Mouse (Mus musculus): ENCODE results near the gene Tubgcp6. TPM values are rescaled to one million over a fixed set of nuclear protein-coding genes. Genes with fewer than 3 reads are reported as not detected.
A peak's percentile ranks its signal among the peaks of the same experiment; 100 is the strongest.

The Tubgcp6 gene
- polyA plus RNA-seq, 1 experiment: 3.9 TPM

DNA sequence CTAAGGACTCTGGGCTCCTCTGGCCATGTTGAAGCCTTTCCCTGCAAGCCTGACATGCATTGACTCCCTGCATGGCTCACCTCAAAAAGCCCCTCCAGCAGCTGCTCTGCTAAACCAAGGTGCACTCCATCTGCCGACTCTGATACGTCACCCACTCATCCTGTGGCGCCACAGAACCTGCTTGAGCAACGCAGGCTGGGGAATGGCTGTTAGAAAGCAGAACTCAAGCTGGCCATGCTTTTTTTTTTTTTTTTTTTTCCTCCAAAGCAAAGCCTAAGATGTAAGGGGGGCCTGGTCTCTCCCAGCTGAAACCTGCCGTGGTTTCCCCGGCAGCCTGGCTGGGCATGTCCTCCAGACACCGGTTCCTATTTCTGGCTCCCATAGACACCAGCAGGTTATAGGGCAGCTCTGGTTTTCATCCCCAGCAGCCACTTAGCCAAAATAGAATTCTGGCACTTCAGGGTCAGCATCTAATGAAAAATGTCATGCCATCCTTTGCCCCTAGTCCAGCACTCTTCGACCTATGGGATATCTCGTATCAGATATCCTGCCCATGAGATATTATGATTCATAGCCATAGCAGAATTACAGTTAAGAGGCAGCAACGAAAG lies 48.8 kb downstream of the Tubgcp6 start:
- Histone ChIP-seq H3K4me3 (ENCODE audit: insufficient read depth, low read depth, low read length) (0 out of 2 replicates have a peak overlapping the region, but pooled peaks have one; percentile 90), H3K27ac (replicated peaks; ENCODE audit: low read depth, low read length) (no peak overlapping the region), H3K4me1 (ENCODE audit: control insufficient read depth, insufficient read depth, insufficient read length, low read length) (peaks cover 19% of the 10 kb centered on the region)

DNA sequence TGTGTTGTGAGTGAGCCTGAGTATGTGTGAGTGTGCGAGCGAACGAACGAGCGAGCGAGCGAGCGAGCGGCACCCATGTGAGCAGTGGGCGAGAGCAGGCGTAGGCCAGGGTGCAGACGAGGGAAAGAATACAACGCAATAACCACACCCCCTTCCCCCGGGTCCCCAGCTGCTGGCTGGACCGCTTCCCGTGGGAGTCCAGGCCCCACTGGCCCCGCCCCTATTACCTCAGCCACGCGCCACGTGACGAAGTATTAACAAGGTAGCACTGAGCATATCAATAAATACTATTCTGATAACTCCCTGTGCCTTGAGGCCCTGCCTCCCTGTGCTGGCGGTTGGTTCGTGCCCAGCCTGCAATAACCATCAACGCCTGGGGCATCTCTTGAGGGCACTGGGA lies 52.3 kb downstream of the Tubgcp6 start:
- Histone ChIP-seq H3K4me1 (ENCODE audit: control insufficient read depth, insufficient read depth, insufficient read length, low read length) (peaks cover 3% of the 10 kb centered on the region; the same call in 1 of the 2 replicates), H3K4me3 (ENCODE audit: insufficient read depth, low read depth, low read length) (no peak overlapping the region), H3K27ac (replicated peaks; ENCODE audit: low read depth, low read length) (no peak overlapping the region)

DNA sequence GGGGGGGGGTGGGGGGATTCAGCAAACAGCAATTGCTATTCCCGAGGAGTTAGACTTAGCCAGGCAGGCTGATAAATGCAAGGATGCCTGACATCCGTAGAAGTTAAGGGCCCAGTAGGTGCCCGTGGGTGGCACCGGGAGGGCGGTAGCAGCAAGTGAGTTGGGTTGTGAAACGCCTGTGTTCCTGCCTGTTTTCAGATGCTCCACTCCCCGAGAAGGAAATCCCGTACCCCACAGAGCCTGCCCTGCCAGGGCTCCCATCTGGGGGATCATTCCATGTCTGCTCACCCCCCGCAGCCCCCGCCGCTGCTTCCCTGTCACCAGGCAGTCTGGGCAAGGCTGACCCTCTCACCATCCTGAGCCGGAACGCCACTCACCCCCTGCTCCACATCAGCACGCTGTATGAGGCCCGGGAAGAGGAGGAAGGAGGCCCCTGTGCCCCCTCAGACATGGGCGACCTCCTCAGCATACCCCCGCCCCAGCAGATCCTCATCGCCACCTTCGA lies 53.5 kb downstream of the Tubgcp6 start:
- Histone ChIP-seq H3K4me1 (ENCODE audit: control insufficient read depth, insufficient read depth, insufficient read length, low read length) (no peaks in the 10 kb centered on the region), H3K27ac (replicated peaks; ENCODE audit: low read depth, low read length) (no peak overlapping the region), H3K4me3 (ENCODE audit: insufficient read depth, low read depth, low read length) (no peak overlapping the region)

DNA sequence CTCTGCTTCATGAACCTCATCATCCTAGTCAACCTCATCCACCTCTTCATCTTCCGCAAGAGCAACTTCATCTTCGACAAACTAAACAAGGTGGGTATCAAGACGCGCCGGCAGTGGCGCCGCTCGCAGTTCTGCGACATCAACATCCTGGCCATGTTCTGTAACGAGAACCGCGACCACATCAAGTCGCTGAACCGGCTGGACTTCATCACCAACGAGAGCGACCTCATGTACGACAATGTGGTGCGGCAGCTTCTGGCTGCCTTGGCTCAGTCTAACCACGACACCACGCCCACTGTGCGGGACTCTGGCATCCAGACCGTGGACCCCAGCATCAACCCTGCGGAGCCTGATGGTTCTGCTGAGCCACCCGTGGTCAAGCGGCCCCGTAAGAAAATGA lies 54.7 kb downstream of the Tubgcp6 start:
- Histone ChIP-seq H3K27ac (replicated peaks; ENCODE audit: low read depth, low read length) (no peak overlapping the region), H3K4me3 (ENCODE audit: insufficient read depth, low read depth, low read length) (no peak overlapping the region), H3K4me1 (ENCODE audit: control insufficient read depth, insufficient read depth, insufficient read length, low read length) (no peaks in the 10 kb centered on the region)

DNA sequence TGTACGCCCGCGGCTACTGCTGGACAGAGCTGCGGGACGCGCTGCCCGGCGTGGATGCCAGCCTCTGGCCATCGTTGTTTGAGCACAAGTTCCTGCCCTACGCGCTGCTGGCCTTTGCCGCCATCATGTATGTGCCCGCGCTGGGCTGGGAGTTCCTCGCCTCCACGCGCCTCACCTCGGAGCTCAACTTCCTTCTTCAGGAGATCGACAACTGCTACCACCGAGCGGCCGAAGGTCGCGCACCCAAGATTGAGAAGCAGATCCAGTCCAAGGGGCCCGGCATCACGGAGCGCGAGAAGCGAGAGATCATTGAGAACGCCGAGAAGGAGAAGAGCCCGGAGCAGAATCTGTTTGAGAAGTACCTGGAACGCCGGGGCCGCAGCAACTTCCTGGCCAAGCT lies 55.3 kb downstream of the Tubgcp6 start:
- Histone ChIP-seq H3K4me3 (ENCODE audit: insufficient read depth, low read depth, low read length) (no peak overlapping the region), H3K4me1 (ENCODE audit: control insufficient read depth, insufficient read depth, insufficient read length, low read length) (no peaks in the 10 kb centered on the region), H3K27ac (replicated peaks; ENCODE audit: low read depth, low read length) (no peak overlapping the region)

DNA sequence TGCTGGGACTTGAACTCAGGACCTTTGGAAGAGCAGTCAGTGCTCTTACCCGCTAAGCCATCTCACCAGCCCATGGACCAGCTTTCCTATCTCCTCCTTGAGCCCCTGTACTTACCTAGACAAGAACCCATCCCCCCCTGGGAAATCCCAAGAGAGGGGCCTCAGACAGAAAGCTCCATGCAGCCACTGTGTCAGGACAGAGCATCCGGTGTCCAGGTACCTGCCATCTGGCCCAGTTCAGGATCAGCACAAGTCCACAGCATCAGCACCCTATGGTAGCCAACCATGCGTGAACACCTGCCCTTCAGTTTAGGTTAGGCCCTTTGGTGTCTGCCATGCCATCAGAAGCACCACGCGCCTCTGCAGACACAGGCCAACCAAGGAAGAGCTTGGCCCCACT lies 58.0 kb downstream of the Tubgcp6 start:
- H3K27ac ChIP-seq (replicated peaks; ENCODE audit: low read depth, low read length): no peak overlapping the region
- no peak overlapping the region for H3K4me3 ChIP-seq (ENCODE audit: insufficient read depth, low read depth, low read length)
- H3K4me1 ChIP-seq (ENCODE audit: control insufficient read depth, insufficient read depth, insufficient read length, low read length): no peaks in the 10 kb centered on the region

DNA sequence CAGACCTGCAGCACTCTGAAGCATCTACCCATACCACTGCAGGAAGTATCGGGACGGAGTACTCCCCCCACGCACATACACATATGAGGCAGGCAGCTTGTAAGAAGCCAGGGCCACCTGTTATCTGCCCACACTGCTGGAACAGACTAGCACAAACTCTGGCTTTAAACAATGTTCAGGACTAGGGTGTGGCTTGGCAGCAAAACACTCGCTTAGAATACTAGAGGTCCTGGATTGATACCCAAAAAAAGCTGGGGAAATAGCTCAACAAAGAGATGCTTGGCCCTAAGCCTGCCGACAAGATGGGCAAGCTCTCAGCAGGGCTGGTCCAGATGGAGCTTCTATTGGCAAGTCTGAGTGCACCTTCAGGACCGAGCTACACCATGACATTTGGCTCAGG lies 59.4 kb downstream of the Tubgcp6 start:
- H3K4me1 ChIP-seq (ENCODE audit: control insufficient read depth, insufficient read depth, insufficient read length, low read length): no peaks in the 10 kb centered on the region
- no peak overlapping the region for H3K27ac ChIP-seq (replicated peaks; ENCODE audit: low read depth, low read length)
- H3K4me3 ChIP-seq (ENCODE audit: insufficient read depth, low read depth, low read length): no peak overlapping the region

DNA sequence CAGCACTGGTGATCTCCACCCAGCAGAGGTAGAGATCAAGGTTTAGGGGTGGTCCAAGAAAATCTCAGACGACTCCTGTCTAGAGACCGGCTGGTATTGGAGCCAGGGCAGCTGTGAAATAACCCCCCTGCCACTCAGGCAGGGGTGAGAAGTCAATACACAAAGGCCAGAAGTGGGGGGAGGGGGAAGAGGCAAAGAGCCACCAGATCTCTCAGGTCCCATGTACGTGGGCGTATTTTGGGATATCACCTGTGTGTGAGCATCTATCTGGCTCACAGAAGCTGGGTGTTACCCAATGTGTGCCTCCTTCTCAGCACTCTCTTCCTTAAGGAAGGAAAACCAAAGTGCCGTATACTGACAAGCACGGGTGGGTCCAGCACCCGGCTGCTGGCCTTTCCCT lies 59.9 kb downstream of the Tubgcp6 start:
- H3K27ac ChIP-seq (replicated peaks; ENCODE audit: low read depth, low read length): no peak overlapping the region
- H3K4me3 ChIP-seq (ENCODE audit: insufficient read depth, low read depth, low read length): no peak overlapping the region
- no peaks in the 10 kb centered on the region for H3K4me1 ChIP-seq (ENCODE audit: control insufficient read depth, insufficient read depth, insufficient read length, low read length)

DNA sequence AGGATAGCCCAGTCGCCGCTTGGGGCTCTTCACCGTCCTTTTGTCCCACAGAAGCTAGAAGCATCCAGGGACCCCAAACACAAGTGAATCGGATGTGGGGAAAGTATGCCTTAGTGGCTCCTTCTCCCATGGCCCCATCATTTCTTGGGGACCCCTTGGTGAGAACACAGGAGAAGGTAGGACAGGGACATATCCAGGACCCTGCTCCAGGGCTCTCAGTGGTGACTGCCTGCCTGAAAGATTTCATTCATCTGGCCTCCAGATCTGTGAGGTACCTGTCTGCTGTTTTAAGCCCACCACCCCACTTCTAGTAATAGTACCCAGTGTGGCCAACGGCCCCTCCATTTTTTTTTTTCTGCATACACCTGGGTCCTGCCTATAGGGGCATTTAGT lies 60.4 kb downstream of the Tubgcp6 start:
- Histone ChIP-seq H3K27ac (replicated peaks; ENCODE audit: low read depth, low read length) (no peak overlapping the region), H3K4me1 (ENCODE audit: control insufficient read depth, insufficient read depth, insufficient read length, low read length) (no peaks in the 10 kb centered on the region), H3K4me3 (ENCODE audit: insufficient read depth, low read depth, low read length) (no peak overlapping the region)

DNA sequence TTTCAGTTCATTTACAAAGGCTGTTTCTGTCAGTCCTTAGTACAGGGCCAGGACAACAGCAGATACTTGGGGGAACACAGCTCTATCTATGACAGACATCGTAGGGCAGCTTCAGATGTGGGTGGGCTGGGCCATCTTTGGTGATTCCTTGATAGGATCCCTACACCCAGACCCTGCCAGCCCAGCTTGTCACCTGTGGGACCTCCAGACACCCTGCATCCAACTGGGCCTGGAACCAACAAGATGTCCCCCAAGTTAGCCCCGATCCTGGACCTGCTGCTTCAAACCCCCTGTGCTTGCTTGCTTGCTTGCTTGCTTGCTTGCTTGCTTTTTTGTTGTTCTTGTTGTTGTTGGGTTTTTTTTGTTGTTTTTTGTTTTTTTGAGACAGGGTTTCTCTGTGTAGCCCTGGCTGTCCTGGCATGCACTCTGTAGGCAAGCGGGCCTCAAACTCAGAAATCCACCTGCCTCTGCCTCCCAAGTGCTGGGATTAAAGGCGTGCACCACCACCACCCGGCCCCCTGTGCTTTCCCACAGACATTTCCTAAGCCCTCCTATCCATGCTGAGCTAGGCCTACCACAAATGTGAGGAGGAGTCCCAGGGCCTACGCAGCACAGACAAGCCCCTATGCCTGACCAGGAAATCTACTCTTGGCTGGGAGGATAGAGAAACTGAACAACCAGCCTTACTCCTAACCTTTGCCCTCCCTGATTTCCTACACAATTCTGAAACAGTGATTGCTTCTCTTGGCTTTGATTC lies 61.0 kb downstream of the Tubgcp6 start:
- no peaks in the 10 kb centered on the region for H3K4me1 ChIP-seq (ENCODE audit: control insufficient read depth, insufficient read depth, insufficient read length, low read length)
- no peak overlapping the region for H3K27ac ChIP-seq (replicated peaks; ENCODE audit: low read depth, low read length)
- H3K4me3 ChIP-seq (ENCODE audit: insufficient read depth, low read depth, low read length): no peak overlapping the region

DNA sequence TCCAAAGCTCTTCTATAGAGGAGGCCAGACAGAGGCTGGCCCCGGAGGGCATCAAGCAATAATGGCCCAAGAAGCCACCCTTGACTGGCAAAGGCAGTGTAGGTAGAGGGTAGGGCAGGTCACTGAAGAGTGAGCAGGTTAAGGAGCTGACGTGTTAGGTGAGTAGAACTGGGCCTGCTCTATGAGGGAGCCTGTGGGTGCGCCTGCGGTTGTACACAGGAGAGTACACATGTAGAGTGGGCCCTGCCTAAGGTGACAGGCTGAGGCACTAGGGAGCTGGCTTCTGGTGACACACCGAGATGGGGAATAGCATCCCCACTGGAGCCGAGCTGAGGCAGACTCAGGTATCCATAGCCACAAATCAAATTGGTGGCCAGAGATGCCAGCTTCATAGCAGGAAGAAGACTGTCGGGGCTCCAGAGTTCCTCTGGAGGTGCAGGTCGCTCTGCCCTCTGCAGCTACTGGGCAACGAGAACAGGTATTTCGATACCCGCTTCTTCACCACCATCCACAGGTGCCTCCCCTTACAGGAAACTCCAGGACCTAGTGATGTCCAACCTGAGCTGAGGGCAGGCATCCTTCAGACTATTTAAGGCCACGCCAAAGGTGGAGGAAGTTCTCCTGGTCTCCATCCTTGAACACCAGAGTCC lies 62.0 kb downstream of the Tubgcp6 start:
- Histone ChIP-seq H3K27ac (replicated peaks; ENCODE audit: low read depth, low read length) (no peak overlapping the region), H3K4me1 (ENCODE audit: control insufficient read depth, insufficient read depth, insufficient read length, low read length) (no peaks in the 10 kb centered on the region), H3K4me3 (ENCODE audit: insufficient read depth, low read depth, low read length) (no peak overlapping the region)

DNA sequence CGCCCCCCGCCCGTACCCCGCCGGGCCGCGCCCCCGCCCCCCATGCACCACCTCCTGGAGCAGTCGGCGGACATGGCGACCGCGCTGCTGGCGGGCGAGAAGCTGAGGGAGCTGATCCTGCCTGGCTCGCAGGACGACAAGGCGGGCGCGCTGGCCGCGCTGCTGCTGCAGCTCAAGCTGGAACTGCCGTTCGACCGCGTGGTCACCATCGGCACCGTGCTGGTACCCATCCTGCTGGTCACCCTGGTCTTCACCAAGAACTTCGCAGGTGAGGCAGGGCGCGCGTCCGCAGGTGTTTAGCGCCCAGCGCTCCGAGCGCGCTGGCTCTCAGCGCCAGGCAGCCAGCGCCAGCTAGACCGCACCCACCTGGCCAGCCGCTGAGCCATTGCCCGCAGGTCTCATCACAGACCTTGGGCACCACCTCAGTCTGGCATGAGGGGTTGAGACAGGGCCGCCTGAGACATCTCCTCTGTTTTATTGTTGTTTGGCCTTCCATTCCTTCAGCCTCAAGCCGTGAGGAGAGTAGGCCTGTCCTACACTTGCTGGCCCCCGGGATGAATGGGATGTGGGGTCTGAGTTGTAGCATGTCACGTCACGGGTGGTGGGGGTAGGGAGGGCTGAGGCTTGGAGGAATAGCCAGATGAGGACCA lies 62.8 kb downstream of the Tubgcp6 start:
- Histone ChIP-seq H3K27ac (replicated peaks; ENCODE audit: low read depth, low read length) (no peak overlapping the region), H3K4me1 (ENCODE audit: control insufficient read depth, insufficient read depth, insufficient read length, low read length) (no peaks in the 10 kb centered on the region), H3K4me3 (ENCODE audit: insufficient read depth, low read depth, low read length) (peak overlapping the region; percentile 42)

DNA sequence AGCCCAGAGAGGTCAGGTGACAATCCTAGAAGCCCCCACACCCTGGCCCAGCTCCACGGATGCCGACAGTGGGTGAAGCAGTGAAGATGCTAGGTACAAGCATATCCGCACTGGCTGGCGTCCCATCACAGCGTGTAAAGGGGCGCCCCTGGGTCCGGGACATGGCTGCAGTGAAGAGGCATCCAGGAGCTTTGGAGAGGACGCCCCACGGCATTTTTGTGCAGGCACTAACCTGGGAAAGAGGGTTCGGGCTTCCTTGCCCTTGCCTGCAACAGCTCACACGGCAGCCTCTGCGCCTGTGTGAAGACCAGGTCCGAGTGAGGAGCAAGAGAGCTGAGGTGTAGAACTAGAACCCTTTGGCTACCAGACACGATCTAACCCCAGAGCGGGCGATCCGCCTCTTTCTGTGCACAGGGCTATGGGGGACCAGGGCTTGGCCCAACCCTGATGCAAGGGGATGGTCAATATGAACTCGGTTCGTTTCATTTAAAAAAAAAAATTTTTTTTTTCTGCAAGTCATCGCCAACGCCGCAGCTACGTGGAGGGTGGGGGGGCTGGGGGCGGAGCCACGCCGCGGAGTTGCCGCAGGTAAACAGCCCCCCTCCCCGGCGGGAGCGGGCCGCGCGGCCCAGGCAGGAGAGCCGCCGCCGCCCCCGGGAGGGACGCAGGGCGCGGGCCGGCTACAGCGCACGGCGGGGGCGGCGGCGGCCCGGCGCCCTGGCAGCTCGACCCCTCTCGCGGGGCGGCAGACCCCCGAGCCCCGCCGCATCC lies 63.6 kb downstream of the Tubgcp6 start, which contains the start of gene Panx2:
Gene Panx2, plus strand, starts transcription at position 574 of the 771 bp plus-strand sequence.
- Histone ChIP-seq H3K4me3 (ENCODE audit: insufficient read depth, low read depth, low read length) (peak within 1 kb of the TSS; percentile 42), H3K4me1 (ENCODE audit: control insufficient read depth, insufficient read depth, insufficient read length, low read length) (no peaks in the 10 kb centered on the region), H3K27ac (replicated peaks; ENCODE audit: low read depth, low read length) (no peak within 1 kb of the TSS)

DNA sequence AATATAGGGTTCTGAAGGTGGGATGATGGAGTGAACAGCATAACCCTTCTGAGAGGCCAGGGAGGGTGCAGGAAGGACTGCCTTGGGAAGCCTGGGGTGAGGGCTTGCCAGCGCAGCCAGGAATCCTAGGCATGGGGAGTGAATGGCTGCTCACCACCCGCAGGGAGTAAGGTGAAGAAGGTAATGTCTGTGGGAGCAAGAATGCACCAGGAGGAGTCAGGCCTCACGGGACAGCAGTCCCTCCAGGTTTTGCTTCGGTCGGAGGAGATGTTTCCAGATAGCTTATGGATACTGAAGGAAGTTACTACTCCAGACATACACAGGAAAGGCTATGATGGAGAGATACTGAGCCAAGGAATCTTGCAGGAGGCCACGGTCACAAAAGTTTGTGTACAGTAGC lies 64.2 kb downstream of the Tubgcp6 start:
- Histone ChIP-seq H3K4me1 (ENCODE audit: control insufficient read depth, insufficient read depth, insufficient read length, low read length) (no peaks in the 10 kb centered on the region), H3K4me3 (ENCODE audit: insufficient read depth, low read depth, low read length) (no peak overlapping the region), H3K27ac (replicated peaks; ENCODE audit: low read depth, low read length) (no peak overlapping the region)
